ENCODE assay signal across 24 mouse cellular contexts in genomic region chr6:73401059-73401458, GRCm38 (mm10).
A peak's percentile ranks its signal among the peaks of the same experiment; 100 is the strongest.
DNase-seq lines count a peak whose midpoint lies in the region.
"Had no signal": no experiment of that assay in that cellular context is flagged by ENCODE, and none has a peak within 500 bp of the region (broad histone marks: within the 10 kb centered on the region; RNA-seq: fewer than 3 reads in every experiment).

No protein-coding gene starts in this region.

- no peaks in the 10 kb centered on the region for H3K9me3 ChIP-seq in forebrain, embryonic 10.5 days
- H3K9me3 ChIP-seq: forebrain, embryonic 12.5 days; hindbrain, embryonic 13.5 days; liver, embryonic 12.5 days; stomach, embryonic 15.5 days had no signal

- no peak overlapping the region for H3K27ac ChIP-seq in forebrain, embryonic 10.5 days
- H3K27ac ChIP-seq: forebrain, embryonic 12.5 days; hindbrain, embryonic 13.5 days; left cerebral cortex, adult 2 months; limb, embryonic 13.5 days; liver, embryonic 12.5 days; stomach, embryonic 15.5 days had no signal

- no peaks in the 10 kb centered on the region for H3K27me3 ChIP-seq in forebrain, embryonic 10.5 days (ENCODE audit: poor library complexity, severe bottlenecking)
- H3K27me3 ChIP-seq: forebrain, embryonic 12.5 days; hindbrain, embryonic 13.5 days; limb, embryonic 13.5 days; liver, embryonic 12.5 days; stomach, embryonic 15.5 days had no signal

- H3K4me3 ChIP-seq in forebrain, embryonic 10.5 days: no peak overlapping the region
- H3K4me3 ChIP-seq: erythroblast, embryonic 14.5 days; forebrain, embryonic 12.5 days; hindbrain, embryonic 13.5 days; left cerebral cortex, adult 2 months; limb, embryonic 13.5 days; liver, embryonic 12.5 days; stomach, embryonic 15.5 days had no signal

- H3K4me1 ChIP-seq in forebrain, embryonic 10.5 days: no peaks in the 10 kb centered on the region
- H3K4me1 ChIP-seq: forebrain, embryonic 12.5 days; hindbrain, embryonic 13.5 days; limb, embryonic 13.5 days; liver, embryonic 12.5 days; stomach, embryonic 15.5 days had no signal

- H3K36me3 ChIP-seq in forebrain, embryonic 10.5 days (replicated peaks): no peaks in the 10 kb centered on the region
- H3K36me3 ChIP-seq: forebrain, embryonic 12.5 days; hindbrain, embryonic 13.5 days; limb, embryonic 13.5 days; liver, embryonic 12.5 days; stomach, embryonic 15.5 days had no signal

- WGBS in forebrain, embryonic 10.5 days: 87% methylated on average over 2 of the region's 2 CpGs

- peak; percentile 81 for DNase-seq in brain, adult 2 months (ENCODE audit: low read depth, low spot score)
- peak; percentile 35 for DNase-seq in cerebellum, adult 11 months
- DNase-seq in cerebellum, adult 9-11 months: peak; percentile 66
- peak; percentile 48 for DNase-seq in retina, embryonic 14.5 days (ENCODE audit: low spot score)
- no peak for DNase-seq in c-Kit-positive CD71-positive TER-119-positive erythroid progenitor cells, embryonic 14.5 days (ENCODE audit: low spot score)
- no peak for DNase-seq in forebrain, embryonic 10.5 days (ENCODE audit: extremely low spot score, low spot score)
- DNase-seq in left cerebral cortex, adult 9 months (ENCODE audit: low spot score in 2 of 2): no peak
- DNase-seq: adrenal gland, adult 8-10 months; B cell, adult 2 months; gastrocnemius, postnatal 25 days; heart, postnatal 4 days; kidney, adult 9 months; kidney, postnatal 14 days; liver, postnatal 0 days; lung, postnatal 36 days; right cerebral cortex, postnatal 25 days; thymus, postnatal 25 days had no signal

Comparison
In these comparisons a context has a peak if more than half of its experiments do, and no peak if none do; other contexts are left out.
1. DNase-seq: peak in brain, adult 2 months (single experiment), cerebellum, adult 11 months (single experiment), cerebellum, adult 9-11 months (single experiment) and retina, embryonic 14.5 days (single experiment); none in c-Kit-positive CD71-positive TER-119-positive erythroid progenitor cells, embryonic 14.5 days (single experiment), forebrain, embryonic 10.5 days (single experiment) and left cerebral cortex, adult 9 months (0 of 2).